Mouse (Mus musculus) neutrophil, adult 5-6 weeks (primary cell): ENCODE results near the gene Gcnt4. TPM values are rescaled to one million over a fixed set of nuclear protein-coding genes. Genes with fewer than 3 reads are reported as not detected.

Source experiments
- ATAC-seq: fragments of 151-379, 151-347 bp; 2 replicates; pipeline ENCODE4 v1.8.0; 2017; ENCODE audit warnings: mild to moderate bottlenecking, moderate TSS enrichment; ENCODE audit not compliant: insufficient number of reproducible peaks, poor library complexity, low FRiP score, severe bottlenecking; ENCODE audit errors: extremely low read depth
- total RNA-seq: library from RNA; stranded (forward); fragments of 200-1000 nt; gene quantifications from 2 replicates; pipeline ENCODE4 v1.2.3, GENCODE M21; 2017

Gcnt4 gene
- total RNA-seq, 1 experiment from 2014 or later = not detected

GRCm38 (mm10) chr13:96984688-96985087, 60.2 kb downstream of the Gcnt4 start:
- no peak for ATAC-seq

GRCm38 (mm10) chr13:96985599-96986275, 61.2 kb downstream of the Gcnt4 start:
- no peak for ATAC-seq

GRCm38 (mm10) chr13:96989129-96989528, 64.6 kb downstream of the Gcnt4 start:
- no peak for ATAC-seq

GRCm38 (mm10) chr13:96990045-96990444, 65.6 kb downstream of the Gcnt4 start:
- no peak for ATAC-seq

- no peak for ATAC-seq
These were observed 66.2 kb downstream of the Gcnt4 start for GRCm38 (mm10) chr13:96990561-96991265.

GRCm38 (mm10) chr13:96993291-96993989, 69.0 kb downstream of the Gcnt4 start:
- no peak for ATAC-seq

GRCm38 (mm10) chr13:96995243-96995642, 70.8 kb downstream of the Gcnt4 start:
- ATAC-seq = no peak

GRCm38 (mm10) chr13:96997080-96997479, 72.6 kb downstream of the Gcnt4 start:
- no peak for ATAC-seq

Other genes with a start within 250 kb of the Gcnt4 start
- gene Ankrd31, start 176.4 kb upstream of the Gcnt4 start, total RNA-seq = not detected in 2 replicates
- gene 1700029F12Rik, start 109.7 kb downstream of the Gcnt4 start, total RNA-seq = not detected in 2 replicates
- gene Fam169a, start 142.6 kb downstream of the Gcnt4 start, total RNA-seq = 0.23 and 0.25 TPM in 2 replicates
- 2.2 and 4.5 TPM in 2 replicates for gene Gm6169, start 174.5 kb downstream of the Gcnt4 start, total RNA-seq
- 50.8 and 59.4 TPM in 2 replicates for gene Gfm2, start 213.2 kb downstream of the Gcnt4 start, total RNA-seq
- gene Nsa2, start 213.2 kb downstream of the Gcnt4 start, total RNA-seq = 187 and 231 TPM in 2 replicates